Mouse (Mus musculus) mesoderm, embryonic 11.5 days (tissue): Measurements from ENCODE around the gene Sel1l.

ENCODE experiments used
- DNase-seq: peaks from one replicate; pipeline ENCODE4 v3.0.0-alpha.2; 2012; ENCODE audit warnings: low read depth, low spot score

Gene Sel1l

DNA sequence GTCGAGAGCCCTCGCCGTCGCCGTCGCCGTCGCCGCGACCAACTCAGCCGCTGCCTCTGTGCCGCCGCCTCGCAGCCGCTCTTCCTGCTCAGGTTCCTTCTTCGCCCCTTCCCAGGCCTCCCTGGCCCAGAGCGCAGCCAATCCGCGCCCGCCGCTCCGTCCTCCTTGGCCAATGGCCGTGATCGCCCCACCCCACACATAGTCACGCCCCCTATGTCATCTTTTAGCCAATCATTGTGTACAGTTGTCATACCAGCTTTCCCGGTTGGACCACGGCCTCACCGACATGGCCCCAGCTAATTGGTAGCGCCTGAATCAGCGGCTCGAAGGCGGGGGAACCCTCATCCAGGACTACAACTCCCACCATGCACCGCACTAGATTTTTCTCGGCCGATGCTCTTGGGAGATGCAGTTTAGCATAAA is at the start of gene Sel1l:
TSS of gene Sel1l (minus strand) at position 113 of the 423 bp plus-strand sequence.
- peak; percentile 98 for DNase-seq

DNA sequence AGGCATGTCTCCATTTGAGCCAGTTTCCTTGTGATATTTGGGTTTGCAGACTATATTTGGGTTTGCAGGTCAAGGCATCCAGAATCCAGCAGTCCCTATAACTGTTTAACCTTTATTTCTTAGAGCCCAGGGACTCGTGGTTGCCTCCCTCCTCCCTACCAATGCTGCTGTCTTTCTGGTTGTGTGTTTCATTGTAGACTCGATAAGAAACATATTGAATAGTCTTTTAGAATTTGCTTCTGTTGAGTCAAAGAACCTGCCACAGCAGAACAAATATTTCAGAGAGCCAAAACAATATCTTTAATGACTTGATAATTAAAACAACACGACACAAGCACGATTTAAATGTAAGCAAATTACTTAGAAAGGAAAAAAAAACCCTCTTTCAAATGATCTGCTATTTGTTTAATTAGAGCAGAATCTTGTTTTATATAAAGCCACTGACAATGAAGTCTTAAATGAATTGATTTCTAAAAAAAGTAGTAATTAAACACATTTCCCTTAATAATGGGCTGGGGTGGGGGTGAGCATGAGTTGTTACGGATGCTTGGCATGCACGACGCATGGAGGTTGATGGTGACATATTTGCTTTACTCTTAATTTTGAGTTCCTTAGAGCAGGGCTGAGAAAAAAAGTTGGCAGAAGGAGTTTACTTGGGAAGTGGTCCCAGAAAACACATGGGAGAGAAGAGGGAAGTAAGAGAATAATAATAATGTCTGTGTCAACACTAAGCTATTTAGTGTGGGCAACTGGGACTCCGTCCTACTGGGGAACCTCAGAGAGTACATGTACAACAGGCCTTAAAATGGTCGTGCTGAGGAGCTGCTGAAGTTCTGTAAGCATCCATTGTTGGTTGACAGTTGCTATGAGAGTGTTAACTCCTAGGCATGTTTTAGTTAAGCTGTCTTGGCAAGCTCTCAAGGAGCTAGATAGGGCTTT is 43.9 kb upstream of the Sel1l start:
- no peak for DNase-seq

DNA sequence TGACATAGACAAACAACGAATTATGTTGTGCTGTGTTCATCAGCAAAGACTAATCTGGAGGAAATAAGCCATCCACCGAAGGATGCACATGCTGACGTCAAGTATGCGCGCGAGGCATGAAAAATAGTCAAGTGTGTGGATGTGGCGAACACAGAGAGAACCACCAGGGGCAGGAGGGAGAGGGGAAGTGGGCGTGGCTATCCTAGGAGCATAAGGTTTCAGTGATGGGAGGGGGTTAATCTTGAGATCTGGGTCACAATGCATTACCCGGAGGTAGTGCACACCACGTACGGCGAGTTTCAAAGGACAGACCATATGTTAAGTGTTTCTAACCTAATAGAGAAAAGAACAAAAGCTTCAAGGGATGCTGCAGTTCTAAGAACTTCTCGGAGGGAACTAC is 31.5 kb upstream of the Sel1l start:
- DNase-seq, result no peak

DNA sequence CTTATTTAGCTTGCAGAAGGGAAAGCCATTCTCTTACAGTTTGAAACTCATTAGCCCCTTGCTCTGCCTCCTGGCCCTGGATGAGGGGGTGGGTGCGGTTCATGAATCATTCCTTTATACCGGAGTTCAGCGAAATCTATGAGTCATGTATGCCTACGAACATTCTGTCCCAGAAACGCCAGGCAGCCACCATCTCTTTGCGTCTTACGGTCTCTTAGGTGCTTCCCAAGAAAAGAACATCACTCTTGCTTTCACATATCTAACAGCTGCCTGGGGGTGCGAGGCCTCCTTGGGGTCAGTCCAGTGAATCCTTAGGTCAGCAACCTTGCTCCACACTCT is 29.9 kb upstream of the Sel1l start:
- DNase-seq, result no peak

DNA sequence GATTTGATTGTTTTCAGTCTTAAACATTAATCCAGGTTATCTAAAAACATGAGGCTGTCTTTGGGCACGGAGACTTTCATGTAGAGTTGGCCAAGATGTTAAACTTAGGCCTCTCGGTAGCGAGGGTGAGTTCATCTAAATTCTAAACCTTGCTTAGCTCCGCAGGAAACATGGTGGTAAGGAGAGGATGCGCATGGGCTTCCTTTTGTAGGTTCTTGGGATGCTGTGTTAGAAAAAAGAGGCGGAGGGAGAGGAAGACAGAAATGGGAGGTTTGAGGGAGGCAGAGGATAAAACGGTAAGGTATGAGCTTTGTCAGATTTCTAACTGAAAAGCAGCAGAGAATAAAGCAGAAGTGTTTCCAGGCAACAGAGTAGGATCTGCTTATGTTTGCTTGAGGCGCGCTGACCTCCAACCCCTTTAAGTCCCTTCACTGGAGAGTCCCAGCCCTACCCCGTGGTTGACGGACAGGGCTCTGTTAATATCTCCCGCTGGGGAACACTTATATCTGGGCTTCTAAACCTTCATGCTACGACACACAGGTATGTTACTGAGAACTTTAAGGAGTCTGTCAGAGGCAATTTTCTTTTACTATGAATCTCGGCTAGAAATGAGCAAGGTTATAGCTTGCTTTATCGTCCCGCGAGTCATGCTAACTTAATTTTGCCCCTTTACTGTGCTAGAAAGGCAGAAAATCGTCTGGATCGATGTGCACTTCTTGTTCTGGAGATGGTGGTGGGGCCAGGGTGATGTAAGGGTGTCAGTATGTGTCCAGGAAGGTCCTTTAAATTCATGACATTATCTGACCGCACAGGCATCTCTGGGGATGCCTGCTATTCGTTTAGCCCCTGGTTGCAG is 29.3 kb upstream of the Sel1l start:
- no peak for DNase-seq

DNA sequence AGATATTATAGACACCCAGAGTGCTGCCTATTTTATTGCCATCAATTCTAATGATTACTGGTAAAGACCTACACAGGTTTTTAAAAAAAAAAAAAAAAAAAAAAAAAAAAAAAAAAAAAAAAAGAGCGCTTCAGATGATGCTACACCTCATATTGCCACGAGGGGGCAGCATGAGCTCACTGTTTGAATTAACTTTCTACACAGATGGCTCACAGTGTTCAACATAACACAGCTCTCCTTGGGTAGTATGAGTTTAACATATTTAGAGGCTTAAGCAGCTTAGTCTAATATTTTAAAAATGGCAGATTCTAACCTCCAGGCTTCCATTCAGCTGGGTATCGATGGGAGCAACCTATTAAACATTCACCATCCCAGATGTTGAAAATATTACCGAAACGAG is 28.7 kb upstream of the Sel1l start:
- DNase-seq, result peak; percentile 69

DNA sequence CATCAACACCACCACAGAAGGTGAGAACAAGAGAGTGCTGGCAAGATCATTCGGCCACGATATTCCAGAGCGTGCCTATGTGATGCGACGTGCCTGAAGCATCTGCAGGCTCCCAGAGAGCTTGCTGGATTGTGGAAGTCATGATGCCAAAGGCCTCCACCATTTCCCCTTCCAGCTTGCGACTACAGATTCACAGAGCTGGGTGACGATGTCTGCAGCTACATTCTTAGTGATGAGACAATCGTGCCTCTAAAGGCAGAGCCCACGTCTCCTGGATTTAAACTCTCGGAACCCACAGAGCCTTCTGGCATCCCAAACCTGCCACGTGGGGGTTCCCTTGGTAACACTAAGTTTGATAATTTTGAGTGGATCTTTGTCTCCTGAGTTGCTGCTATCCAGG is 21.7 kb upstream of the Sel1l start:
- DNase-seq, result no peak

DNA sequence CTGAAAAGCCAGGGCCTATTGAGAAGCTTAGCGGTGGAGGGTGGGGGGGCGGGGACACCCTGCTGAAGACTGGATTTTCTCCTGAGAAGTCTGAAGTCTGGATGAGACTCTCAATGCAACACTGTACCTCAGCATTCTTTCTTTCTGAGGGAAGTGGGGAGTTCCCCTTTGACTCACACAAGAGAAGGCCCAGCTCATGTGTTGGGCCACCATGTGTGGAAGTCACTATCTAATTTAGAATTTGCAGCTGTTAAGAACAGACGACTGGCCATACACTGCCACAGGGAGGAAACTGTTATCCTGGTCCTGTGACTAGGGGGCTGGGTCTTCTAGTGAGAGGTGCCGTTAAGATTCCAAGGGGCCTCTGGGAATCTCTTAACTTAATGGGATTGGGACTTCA is 20.4 kb upstream of the Sel1l start:
- no peak for DNase-seq

DNA sequence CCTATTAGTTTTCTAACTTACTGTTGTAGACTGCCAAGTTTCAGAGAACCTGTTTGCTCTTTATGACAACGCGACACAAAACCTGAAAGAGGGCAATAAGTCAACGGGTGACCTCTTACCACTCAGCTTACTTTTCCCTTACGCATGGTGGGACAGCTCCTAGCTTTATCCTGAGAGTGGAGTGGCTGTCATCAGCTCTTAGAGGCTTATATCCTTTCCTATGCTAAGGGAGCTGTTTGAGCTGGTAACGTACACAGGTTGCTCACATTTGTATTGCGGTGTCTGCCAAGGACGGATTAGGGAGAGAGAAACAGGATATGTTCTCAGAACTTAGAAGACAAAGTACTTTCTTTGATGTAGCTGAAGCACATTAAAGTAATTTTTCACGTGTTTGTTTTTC is 5.4 kb upstream of the Sel1l start:
- DNase-seq, result no peak

DNA sequence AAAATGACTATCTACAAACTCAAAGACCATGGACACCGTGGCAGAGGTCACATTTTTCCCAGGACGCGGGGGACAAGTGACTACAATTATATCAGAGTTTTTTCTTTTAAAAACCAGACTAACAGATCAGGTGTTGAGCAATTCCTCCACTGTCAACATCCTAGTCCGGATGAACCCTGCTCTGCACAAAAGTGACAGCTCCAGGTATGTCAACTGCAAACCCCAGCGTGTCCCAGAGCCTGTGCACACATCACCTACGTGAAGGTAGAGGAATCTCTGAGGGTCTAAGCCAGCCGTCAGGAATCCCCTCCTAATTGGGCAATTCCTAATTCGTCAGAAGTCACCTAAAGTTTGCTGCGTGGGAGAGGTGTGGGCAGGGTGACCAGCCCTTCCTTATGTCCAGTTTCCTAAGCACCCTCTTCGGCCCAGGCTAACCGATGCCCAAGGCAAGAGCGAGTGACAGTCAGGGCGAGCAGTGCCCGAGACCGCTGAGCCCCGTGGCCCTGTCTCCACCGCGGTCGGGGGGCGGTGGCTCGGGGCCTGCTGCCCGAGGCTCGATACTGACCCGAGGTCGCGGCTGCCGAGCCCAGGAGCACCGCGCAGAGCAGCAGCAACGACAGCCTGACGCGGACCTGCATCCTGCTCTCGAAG is 438 bp downstream of the Sel1l start:
- no peak for DNase-seq

DNA sequence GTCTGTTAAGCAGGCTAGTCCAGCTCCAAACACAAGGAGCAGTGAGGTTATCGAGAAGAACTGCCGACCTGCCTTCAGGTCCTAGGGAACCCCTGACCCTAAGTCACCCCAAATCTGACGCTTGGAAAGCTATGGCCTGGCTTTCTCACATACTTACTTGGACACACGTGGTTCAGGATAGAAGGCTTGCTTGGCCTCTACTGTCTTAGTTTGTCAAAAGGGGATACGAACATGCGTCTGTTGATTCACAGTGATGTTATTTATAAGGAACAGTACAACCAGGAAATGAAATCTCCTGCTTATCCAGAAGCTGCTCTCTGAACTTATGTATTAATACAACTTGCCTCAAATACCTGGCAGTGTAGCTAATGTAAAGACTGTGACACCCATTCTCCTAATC is 2.9 kb downstream of the Sel1l start:
- DNase-seq, result no peak

DNA sequence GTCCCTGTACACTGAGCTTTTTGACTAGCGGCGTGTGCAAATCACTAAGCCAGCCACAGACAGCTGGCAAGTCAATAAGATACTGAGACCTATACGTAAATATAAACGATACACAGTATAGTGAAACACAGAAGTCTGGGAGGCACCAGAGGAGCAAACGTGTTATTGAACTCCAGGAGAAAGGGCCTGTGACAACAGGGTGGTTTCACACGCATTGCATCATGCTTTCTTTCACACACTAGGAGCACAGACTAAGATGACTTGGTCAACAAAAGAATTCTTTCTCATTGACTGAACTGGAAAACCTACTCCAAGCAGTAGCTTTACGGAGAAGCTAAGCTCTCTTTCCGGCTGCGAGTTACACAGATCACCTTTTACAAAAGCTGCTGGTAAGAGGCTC is 3.6 kb downstream of the Sel1l start:
- DNase-seq, result no peak

DNA sequence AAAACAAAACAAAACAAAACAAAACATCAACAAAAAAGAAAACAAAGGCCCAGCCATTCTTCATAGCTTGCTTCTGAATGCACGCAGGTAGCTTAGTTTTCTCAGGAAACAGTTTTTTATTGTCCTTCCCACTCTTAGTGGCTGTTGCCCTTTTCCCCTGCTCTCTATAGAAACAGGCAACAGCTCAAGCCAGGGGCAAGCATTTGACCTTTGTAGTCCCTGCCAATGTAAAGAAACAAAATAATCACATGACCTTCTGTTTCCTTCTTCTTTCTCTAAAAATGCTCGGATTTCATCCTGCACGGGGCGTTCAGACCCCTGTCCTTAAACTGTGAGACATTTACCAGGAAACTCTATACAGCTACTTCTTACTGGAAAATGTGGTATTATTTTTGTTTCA is 4.4 kb downstream of the Sel1l start:
- DNase-seq, result no peak

DNA sequence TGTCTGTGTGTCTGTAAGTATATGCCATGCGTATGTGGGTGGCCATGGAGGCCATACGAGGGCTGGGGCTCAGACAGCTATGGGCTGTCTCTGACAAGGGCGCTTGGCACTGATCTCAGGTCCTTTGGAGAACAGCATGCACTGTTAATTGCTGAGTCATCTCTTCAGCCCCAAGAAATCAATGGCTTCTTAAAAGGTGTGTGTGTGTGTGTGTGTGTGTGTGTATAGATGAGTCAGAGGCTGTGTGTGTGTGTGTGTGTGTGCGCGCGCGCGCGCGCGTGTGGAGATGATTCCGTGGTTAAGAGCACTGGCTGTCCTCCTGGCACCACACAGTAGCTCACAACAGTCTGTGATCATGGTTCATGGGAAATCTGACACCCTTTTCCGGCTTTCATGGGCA is 5.1 kb downstream of the Sel1l start:
- DNase-seq, result no peak

DNA sequence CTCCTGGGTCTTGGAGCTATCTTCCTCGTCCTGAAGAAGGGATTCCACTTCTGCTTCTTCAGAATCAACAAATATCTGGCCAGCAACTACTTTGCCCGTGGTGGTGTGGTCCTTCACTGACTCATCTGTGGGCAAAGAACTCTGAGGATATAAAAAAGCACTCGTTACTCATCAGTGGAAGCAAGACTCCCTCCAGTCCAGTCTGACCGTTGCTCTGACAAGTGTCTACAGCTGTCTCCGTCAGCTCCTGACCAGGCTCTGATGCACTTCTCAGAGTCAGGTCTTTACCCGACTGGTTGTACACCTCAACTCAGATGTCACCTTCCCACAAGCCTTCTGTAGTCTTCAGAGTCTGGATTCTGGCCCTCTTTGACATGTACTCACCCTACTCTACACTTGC is 7.2 kb downstream of the Sel1l start:
- DNase-seq, result no peak

DNA sequence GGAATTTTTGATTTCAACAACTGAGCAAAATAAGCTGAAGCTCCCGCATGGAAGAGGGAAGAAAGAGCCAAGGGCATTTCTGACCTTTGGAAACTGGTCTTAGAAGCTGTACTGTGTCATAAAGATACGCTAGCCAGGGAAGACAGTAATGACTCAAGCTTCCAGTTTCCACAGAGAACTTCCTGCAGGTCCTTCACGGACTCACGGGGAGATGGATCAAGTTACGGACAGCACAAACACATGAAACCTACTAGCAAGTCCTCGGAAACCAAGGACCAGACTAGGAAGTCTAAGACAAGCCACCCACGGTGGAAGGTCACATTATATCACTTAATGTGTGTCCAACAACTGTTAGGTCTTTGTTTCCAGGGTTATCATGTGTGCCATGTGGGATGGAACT is 10.7 kb downstream of the Sel1l start:
- no peak for DNase-seq

DNA sequence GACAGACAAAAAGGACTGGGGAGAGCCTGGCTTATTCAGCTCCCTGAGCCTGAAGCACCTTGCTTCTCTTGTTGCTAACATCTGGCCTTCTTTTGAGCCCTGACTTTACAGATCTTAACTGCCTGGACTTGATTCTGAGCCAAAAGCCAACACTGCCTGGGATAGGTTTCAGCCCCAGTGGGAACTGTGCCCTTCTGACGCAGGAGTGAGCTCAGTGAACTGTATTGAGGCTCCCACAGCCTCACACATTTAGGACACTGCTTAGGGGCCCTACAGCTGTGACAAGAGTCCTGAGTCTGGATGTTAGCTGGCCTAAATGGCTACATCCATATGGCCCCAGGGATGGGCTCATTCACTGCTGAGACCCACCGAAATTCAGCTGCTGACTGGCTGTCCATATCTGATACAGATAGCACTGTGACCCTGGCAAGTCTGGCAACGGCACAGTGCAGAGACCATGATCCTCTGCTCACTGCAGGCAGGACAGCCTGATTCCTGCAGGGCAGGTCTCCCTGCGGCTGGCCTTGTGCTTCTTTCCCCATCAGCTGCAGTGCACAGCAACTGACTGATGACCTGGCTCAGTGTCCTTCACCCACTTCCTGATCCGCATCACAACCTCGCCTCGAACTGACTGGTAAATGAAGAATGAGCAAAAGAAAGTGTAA is 11.4 kb downstream of the Sel1l start:
- DNase-seq, result no peak

DNA sequence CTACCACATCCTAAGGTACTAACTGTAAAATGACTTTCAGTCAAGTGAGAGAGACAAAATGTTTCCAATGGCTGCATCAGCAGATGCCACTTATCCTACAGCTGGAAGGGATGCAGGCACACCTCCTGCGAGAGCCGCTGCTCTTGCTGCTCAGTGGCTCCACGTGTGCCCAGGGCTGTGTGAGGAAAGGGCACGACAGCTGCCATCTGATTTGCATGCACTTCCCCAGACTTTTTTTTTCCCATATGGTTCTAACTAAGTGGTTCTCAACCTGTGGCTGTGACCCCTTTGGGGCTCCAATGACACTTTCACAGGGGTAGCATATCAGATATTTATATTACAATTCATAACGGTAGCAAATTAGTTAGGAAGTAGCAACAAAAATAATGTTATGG is 15.0 kb downstream of the Sel1l start:
- DNase-seq, result no peak

DNA sequence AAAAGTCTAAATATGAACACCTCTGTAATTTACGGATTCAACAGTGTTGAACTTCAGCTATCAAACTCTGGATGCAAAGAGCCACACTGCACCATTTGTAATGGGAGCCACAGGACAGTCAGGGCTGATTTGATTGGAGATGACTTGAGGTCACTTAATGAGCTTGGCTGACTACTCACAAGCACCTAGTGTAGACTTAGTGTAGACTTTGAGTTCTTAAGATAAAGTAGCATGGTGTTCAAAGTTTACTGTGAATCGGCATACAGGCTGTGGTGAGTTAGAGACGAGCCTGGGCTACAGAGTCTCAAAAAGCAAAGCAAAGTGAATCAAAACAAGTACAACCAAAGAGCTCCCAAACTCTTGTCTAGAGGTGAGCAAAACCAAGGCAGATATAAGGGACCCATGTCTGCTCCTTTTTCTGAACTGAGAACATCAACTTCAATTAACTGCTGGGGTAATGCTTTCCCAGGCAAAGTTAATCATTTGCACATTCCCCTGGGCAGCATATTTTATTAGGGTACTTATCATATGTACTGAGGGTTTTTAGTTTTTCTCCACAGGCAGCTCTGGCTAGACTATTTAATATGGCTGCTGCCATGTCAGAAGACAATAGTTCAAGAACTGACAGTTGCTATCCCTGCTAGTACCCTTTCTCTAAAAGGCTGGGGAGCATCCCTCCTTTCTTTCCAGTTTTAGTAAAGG is 15.6 kb downstream of the Sel1l start:
- DNase-seq, result no peak

DNA sequence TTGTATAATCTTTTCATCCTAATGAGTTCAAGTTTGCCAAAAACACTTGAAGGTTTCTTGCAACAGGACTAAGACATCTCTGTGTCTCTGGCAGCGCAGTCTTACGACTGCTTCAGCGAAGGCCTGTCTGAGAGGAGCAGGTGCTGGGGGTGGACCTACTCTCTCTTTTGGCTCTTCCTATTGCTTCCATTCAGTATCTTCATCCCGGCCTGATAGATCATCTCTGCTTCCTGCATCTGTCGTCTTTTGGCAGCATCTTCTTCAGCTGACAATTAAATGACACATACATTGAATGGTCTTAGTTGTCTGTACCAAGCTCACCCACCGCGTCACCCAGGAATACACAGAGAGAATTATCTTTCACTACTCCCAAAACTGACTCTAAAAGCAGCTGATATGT is 17.5 kb downstream of the Sel1l start:
- DNase-seq, result no peak

DNA sequence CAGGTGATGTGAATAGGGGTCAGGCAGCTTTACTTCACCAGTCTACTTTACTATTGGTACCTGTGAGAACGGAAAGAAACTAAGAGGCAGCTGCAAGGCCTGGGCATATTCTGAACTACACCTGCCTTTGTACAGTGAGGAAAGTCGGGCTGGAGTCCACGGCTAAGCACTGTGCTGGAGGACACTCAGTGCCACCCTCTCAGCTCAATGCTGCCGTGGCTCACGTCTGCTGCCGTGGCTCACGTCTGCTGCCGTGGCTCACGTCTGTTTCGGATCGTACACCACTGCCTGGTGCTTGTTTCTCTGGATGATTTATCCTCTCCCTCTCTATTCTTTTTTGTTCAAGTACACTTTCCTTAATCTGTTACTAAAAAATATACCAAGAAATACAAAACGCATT is 28.5 kb downstream of the Sel1l start:
- DNase-seq, result no peak
